Mouse (Mus musculus) Muller cell, postnatal 12 days (primary cell): ENCODE results near the gene Slc29a2.

Source experiments
- DNase-seq: peaks from one replicate; pipeline ENCODE4 v3.0.0-alpha.2; 2015; ENCODE audit errors: inconsistent ontology term

The Slc29a2 gene

GRCm38 (mm10) chr19:5032686-5033085 is 9.0 kb downstream of the Slc29a2 start:
- DNase-seq, result no peak

DNA sequence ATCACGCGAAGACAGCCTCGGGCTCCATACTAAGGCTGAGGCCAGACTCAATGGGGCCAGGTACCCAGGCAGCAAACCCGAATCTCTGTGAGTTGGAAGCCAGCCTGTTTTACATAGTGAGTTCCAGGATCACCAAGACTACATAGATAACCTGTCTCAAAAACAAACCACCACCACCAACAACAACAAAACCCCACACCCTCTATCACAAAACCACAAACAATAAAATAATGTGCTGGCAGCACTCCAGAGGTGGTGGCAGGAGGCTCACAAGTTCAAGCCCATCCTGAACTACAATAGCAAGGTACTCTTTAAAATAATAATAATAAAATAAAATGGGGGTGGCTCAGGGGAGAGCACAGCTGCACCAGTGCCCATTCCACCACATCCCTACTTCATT is 12.9 kb downstream of the Slc29a2 start:
- DNase-seq, result no peak

DNA sequence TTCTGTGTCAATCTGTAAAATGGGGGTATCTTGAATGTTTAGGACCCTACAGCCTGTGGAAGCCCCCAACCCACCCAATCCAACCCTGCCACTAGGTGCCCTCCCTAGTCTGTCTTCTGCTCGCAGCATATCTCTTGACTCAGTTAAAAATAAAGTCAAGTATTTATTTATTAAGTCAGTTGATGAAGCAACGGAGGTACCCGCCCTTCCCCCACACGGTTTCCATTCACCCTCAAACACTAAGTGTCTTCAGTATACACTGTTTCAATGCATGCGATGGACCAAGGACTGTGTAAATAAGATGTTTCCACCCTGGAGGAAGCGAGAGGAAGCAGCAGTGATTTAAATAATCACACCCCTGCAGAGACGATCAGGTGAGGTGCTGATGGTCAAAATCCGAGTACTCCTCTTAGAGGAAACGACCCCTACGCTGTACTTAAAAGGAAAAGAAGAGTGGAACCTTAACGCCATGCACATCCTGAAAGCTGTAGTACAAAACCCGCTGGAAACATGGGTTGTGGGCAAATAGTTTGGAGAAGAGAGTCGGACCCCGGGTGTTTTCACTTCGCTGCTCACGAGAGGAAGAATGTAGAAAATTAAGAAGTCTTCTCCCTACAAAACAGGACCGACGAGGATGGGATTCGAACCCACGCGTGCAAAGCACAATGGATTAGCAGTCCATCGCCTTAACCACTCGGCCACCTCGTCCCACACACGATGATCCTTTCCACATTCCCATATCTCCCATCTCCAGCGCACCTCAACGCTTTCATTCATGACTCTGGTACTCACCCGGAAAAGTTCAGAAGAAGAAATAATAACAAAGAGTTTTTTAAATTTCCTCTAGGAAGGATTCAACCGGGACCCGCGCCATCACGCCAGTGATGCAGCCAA is 14.3 kb downstream of the Slc29a2 start:
- peak; percentile 81 for DNase-seq

- DNase-seq, result peak; percentile 94
Measured at GRCm38 (mm10) chr19:5038709-5039156, 15.1 kb downstream of the Slc29a2 start, which contains the start of the genes B4gat1 and AC124502.3. Gene B4gat1 (plus strand): TSS chr19:5038826. Gene AC124502.3 (plus strand): TSS chr19:5038891.

DNA sequence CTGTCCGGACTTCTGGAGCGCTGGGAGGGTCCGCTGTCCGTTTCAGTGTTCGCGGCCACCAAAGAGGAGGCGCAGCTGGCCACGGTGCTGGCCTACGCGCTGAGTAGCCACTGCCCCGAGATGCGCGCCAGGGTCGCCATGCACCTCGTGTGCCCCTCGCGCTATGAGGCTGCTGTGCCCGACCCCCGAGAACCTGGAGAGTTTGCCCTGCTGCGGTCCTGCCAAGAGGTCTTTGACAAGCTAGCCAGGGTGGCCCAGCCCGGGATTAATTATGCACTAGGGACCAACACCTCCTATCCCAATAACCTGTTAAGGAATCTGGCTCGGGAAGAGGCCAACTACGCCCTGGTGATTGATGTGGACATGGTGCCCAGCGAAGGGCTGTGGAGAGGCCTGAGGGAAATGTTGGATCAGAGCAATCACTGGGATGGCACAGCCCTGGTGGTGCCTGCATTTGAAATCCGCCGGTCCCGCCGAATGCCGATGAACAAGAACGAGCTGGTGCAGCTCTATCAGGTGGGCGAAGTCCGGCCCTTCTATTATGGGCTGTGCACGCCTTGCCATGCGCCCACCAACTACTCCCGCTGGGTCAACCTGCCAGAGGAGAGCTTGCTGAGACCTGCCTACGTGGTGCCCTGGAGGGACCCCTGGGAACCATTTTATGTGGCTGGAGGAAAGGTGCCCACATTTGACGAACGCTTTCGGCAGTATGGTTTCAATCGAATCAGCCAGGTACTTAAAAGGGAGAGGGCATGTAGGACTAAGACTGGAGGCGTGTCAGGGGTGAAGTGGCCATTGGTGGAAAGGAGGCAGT is 15.8 kb downstream of the Slc29a2 start:
- DNase-seq, result no peak

DNA sequence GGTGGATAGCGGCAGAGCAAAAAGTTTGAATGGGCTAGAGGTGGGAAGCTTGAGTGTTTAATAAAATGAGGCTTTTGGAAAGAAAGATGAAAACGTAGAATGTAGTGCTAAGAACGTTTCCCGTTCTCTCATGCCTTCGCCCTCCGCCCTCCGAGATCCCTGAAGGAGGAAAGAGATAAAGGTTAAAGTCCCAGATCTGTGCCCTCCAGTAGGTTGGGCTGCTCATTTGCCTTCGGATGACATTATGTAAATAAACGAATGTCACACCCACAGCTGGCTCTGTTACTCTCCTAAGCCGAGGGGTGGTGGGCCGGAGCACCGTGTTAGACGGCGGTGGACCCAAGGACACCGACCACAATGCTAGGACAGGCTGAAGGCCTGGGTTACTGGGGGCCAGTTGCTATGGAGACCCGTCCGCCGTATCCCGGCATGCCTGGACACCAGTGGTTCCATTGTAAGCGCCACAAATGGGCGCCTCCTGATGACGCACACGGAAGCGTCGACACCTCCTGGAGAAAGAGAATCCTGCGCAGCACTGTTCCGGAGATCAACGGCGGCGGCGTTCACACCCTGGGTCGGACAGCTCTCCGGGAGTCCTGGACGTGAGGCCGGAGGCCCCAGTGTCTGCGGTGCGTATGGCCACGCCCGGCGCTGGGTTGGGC is 17.3 kb downstream of the Slc29a2 start, which contains the start of gene Brms1:
Brms1 (plus strand) TSS at position 493 of the 662 bp plus-strand sequence.
- peak; percentile 88 for DNase-seq

DNA sequence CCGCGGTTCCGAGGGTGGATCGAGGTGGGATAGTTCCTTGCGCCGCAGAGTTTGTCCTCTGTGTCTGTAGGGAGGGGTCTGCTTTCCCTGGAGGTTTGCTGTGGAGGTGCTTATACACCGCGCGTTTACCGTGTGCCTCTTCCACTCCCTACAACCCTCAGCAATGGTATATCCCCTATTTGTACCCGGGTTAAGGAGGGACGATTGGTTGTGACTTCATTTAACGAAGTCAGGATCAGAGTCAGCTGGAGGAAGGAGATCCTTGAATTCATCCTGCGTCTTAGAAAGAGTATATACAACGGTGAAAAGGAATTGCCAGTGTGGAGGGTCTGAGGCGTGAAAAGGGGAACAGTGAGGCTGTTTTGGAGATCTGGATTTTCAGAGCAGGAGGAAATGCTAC is 17.9 kb downstream of the Slc29a2 start:
- DNase-seq, result no peak

DNA sequence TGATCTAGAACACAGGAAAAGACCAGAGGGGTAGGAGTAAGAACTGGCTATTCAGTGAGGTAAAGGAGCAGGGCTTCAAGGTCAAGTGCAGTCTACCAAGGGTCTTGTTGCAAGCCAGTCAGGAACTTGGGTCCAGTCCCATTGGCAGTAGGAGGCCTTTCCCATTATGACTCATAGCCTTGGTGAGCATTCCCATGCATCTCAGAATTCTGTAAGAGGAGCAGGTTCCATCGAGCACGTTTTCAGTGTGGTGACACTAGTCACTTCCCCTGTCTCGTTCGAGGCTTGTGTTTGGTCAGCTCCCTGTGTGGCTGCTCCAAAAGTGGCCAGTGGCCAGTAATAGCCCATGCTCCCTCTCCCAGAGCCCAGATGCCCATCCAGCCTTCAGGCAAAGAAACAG is 21.9 kb downstream of the Slc29a2 start:
- peak; percentile 42 for DNase-seq

DNA sequence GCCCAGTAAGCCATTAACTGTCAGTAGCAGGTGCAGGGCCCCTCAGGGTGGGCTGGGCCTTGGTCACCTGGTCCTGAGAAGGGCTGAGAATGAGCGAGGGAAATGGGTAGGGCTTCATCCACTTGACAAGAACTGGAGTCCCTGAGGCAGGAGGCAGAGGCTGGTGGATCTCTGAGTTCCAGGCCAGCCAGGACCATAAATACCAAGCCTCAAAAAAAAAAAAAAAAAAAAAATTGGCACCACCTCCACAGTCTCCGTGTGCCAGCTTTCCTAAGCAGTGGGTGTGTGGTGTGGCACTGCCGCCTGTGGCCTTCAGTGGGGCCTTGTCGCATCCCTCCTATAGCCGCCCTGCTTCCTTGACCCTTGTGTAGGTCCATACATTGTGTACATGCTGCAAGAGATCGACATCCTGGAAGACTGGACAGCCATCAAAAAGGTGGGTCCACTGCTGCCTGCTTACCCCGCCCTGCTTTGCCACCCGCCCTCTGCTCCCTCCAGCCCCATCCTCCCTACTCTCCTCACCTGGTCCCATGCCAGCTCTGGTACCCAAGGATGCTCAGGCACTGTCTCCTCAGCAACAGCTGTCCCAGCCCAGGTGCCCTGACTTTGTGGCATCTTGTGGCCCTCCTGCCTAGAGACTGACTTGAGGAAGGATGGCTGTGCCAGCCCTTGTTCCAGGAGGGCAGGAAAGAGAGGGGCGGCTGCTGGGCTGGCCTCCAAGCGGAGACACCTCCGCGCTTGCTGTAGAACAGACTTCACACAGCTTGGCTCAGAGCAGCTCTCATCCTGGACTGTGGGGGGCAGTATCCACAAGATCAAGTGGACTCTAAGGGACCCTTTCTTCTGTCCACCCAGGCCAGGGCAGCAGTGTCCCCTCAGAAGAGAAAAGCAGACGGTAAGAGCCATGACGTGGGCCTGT is 24.7 kb downstream of the Slc29a2 start:
- no peak for DNase-seq

DNA sequence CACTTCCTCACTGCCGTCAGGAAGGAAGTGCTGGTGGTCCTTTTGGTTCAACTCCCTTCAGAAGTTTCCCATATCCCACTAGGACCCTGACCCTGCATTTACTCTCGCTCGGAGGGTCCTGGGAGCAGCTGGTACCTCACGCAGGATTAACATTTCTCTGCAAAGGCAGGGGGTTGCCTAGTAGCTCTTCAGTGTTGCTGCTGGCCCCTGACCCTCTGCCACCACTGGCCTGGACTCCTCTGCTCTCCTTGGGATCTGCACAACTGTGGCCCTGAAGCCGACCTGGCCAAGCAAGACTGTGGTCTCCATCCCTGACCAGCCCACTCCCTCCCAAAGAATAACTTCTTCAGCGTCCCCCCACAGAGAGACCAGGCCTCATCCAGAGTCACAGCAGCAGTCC is 25.7 kb downstream of the Slc29a2 start:
- no peak for DNase-seq

DNA sequence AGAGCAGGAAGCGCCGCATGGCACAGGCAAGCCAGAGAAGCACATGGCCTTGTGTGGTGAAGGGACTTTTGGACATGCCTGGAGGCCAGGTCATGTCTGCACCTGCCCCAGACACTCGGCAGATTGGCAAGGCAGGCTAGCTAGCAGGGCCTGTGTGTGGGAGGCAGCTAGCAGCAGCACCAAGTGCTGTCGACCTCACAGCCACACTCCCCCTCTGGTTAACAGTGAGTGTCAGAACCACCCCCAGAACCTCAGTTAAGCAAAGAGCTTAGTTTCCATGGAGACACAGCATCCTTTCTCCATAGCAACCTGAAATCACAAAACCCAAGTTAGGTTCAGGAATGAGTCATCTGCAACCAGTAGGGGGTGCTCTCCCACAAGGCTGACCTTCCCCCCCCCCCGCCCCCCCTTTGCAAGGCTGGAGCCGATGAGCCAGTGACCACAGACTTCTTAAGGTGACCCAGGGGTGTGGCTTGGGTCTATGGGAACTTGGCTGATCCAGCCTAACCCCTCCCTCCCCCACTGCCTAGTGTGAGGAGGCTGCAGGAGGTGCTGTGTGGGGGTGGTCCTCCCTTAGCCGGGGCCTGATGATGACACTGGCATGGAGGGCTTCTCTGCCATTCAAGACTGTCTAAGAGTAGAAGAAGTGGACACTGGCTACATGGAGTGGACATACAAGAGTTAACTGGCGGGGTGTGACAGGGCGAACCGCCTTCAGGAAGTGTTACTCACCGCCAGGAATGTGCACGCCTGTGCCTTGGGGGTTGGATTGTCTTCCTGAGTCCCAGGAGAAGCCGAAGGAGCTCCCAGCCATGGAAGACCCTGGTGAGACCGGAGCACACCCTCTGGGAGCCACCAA is 26.6 kb downstream of the Slc29a2 start, which contains the start of gene Rin1:
Rin1 (plus strand) TSS at position 435 of the 859 bp plus-strand sequence.
- peak; percentile 86 for DNase-seq

- DNase-seq, result peak; percentile 46
Measured at GRCm38 (mm10) chr19:5051031-5051430, 27.4 kb downstream of the Slc29a2 start.

- peak; percentile 12 for DNase-seq
Measured at GRCm38 (mm10) chr19:5051515-5051914, 27.9 kb downstream of the Slc29a2 start.

- no peak for DNase-seq
Measured at GRCm38 (mm10) chr19:5052166-5052822, 28.6 kb downstream of the Slc29a2 start.

GRCm38 (mm10) chr19:5052853-5053252 is 29.2 kb downstream of the Slc29a2 start:
- no peak for DNase-seq

DNA sequence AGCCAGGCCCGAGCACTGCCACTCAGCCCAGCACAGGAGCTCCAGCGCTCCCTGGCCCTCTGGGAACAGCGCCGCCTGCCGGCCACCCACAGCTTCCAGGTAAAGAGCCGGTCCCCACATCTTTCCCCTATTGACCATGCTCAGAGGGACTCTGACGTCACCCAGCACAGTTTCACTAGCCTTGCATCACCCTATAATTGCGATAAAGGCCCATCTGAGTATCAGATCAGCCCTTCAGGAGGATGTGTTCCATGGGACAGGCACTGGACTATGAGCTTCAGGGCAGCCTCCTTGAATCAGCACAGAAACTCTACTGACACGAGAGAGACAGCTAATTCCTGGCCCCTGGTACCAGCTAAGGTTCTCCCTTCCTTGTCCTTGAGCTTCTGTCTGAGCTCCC is 30.2 kb downstream of the Slc29a2 start:
- peak; percentile 54 for DNase-seq

- DNase-seq, result peak; percentile 40
Measured at GRCm38 (mm10) chr19:5056251-5056650, 32.6 kb downstream of the Slc29a2 start.

DNA sequence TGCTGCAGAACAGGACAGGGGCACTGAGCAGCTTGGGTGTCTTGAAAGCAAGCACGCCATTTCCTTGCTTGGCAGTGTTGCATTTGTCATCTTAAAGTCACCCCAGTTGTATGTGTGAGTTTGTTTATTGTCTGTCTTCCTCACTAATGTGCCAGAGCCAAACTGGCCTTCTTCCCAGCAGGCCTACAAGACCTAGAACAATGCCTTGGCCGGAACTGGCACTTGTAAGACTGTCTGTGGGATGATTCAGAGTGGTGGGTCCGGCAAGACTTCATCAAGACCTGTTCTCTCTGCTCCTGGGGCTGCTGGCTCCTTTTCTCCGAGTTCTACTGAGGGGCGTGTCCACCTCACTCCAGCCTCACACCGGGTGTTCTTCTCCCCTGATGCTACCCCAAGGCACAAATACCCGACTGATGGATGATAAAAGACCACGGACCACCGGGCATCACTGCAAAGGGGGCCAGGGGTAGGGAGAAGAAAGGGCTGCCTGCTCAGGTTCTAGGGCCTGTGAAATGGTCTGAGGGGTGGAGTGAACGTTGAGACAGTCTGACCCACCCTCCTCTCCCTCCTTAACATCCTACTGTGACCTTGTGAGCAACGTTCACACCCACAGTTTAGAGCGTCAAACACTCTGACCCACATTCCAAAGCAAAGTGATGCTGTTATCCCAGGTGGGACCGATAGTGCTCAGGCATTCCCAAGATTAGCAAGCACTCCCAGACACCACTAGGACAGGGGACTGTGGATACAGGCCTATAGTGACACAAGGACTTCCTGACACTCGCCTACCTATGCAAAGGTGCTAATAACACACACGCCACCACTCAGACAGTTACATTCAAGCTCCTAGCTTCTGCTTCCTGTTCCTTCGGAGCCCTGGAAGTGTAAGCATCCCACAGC is 34.5 kb downstream of the Slc29a2 start:
- peak; percentile 54 for DNase-seq
